Mouse (Mus musculus): ENCODE results near the gene Slc22a13. TPM values are rescaled to one million over a fixed set of nuclear protein-coding genes. Genes with fewer than 3 reads are reported as not detected.

The Slc22a13 gene
- polyA plus RNA-seq, 1 experiment, result 0.06 TPM

DNA sequence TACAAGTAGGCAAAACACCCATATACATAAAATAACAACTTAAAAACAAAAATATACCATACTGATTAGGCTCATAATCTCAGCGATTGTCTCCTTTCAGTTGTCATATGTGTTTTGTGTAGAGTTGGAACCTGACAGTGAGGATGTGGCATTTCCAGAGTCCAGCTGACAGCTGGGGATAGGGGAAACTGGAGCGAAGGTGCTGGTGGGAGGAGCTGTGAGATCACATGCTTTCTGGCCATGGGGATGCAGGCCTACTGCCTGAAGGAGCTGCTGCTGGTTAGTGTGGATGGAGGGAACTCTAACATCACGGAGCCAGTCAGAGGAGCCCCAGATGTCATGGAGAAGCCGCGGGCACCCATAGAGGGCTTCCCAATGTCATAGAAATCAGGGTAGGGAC lies 3.1 kb downstream of the Slc22a13 start:
- WGBS, result 87% methylated on average over 5 of the region's 5 CpGs
- no peak for DNase-seq
- no peak for TF ChIP-seq POLR2A (IDR thresholded peaks at IDR 0.05; ENCODE audit: borderline replicate concordance, extremely low read depth, low read depth, low read length)
- TF ChIP-seq CTCF (IDR thresholded peaks at IDR 0.05; ENCODE audit: insufficient read depth, low read length), result no peak
- H3K4me3 ChIP-seq (replicated peaks; ENCODE audit: extremely low read depth, low read depth, low read length), result no peak overlapping the region
- H3K4me1 ChIP-seq (ENCODE audit: control insufficient read depth, insufficient read depth, low read length), result no peaks in the 10 kb centered on the region

GRCm38 (mm10) chr9:119203617-119204016 lies 5.3 kb downstream of the Slc22a13 start:
- 95% methylated on average over 9 of the region's 9 CpGs for WGBS
- Histone ChIP-seq H3K4me1 (ENCODE audit: control insufficient read depth, insufficient read depth, low read length) (no peaks in the 10 kb centered on the region), H3K4me3 (replicated peaks; ENCODE audit: extremely low read depth, low read depth, low read length) (no peak overlapping the region)
- TF ChIP-seq CTCF (IDR thresholded peaks at IDR 0.05; ENCODE audit: insufficient read depth, low read length) (no peak), POLR2A (IDR thresholded peaks at IDR 0.05; ENCODE audit: borderline replicate concordance, extremely low read depth, low read depth, low read length) (no peak)
- no peak for DNase-seq

DNA sequence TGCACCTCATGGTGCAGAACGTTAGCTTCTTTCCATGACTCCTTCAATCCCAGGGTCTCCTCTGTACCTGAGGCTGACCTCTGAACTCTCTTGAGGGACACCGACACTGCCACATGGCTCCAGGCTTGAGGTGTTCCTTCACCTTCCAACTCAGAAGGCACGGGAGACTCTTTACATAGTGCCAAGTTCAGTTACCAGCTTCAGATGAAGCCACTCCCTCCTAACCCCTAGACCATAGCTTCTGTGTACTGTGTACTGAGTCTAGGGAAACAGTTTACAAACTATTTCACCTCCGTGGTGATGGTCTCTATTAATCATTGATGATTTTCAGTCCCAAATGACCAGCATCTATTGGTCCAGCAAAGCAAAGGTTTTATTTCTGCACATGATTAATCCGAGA lies 7.2 kb downstream of the Slc22a13 start:
- no peak for TF ChIP-seq POLR2A (IDR thresholded peaks at IDR 0.05; ENCODE audit: borderline replicate concordance, extremely low read depth, low read depth, low read length)
- H3K4me1 ChIP-seq (ENCODE audit: control insufficient read depth, insufficient read depth, low read length), result no peaks in the 10 kb centered on the region
- 80% methylated on average over 5 of the region's 5 CpGs for WGBS
- no peak for DNase-seq
- no peak overlapping the region for H3K4me3 ChIP-seq (replicated peaks; ENCODE audit: extremely low read depth, low read depth, low read length)

- H3K4me3 ChIP-seq (replicated peaks; ENCODE audit: extremely low read depth, low read depth, low read length), result no peak overlapping the region
- H3K4me1 ChIP-seq (ENCODE audit: control insufficient read depth, insufficient read depth, low read length), result no peaks in the 10 kb centered on the region
- TF ChIP-seq POLR2A (IDR thresholded peaks at IDR 0.05; ENCODE audit: borderline replicate concordance, extremely low read depth, low read depth, low read length) (no peak), CTCF (IDR thresholded peaks at IDR 0.05; ENCODE audit: insufficient read depth, low read length) (no peak)
- WGBS, result 59% methylated on average over 10 of the region's 10 CpGs
- no peak for DNase-seq
Measured at GRCm38 (mm10) chr9:119199151-119199861, 9.6 kb downstream of the Slc22a13 start.

DNA sequence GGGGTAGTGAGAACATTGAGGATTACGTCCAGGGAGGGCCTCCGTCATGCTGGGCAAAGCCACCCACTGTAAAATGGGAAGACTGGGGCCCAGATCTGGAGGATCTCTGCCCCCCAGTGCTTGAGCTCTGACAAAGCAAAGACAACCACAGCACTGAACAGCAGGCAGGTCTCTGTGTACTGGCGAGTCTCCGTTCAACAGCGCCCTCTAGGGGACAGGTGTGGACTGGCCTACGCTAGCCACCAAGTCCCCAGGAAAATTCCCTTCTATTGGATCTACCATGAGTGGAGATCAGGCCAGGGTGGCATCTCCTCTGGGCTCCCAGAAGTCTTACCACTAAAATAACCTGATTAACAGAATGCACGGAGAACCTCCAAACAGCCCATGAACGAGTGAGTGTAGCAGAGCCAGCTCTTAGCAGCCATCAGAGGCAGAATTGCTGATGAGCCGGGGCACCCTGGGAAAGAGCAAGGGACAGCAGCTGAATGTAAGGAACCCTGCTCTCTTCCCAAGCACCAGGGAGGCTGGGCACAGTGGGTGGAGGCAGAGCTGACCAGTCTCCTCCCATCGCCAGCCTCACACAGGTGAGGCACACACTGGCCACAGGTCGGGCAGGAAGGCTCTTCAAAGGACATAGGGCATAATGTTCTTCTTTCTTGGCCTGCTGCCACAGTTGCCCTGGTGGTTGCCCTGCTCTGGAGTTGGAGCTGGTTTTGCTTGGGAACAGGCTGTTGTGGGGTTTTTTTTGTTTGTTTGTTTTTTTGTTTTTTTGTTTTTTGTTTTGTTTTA lies 16.5 kb downstream of the Slc22a13 start:
- H3K4me3 ChIP-seq (replicated peaks; ENCODE audit: extremely low read depth, low read depth, low read length), result no peak overlapping the region
- peak; percentile 81 for TF ChIP-seq CTCF (IDR thresholded peaks at IDR 0.05; ENCODE audit: insufficient read depth, low read length)
- TF ChIP-seq POLR2A (IDR thresholded peaks at IDR 0.05; ENCODE audit: borderline replicate concordance, extremely low read depth, low read depth, low read length), result no peak
- peak; percentile 57 for DNase-seq
- no peaks in the 10 kb centered on the region for H3K4me1 ChIP-seq (ENCODE audit: control insufficient read depth, insufficient read depth, low read length)
- WGBS, result 36% methylated on average over 11 of the region's 11 CpGs

GRCm38 (mm10) chr9:119181241-119181728 lies 27.6 kb downstream of the Slc22a13 start:
- Histone ChIP-seq H3K4me1 (ENCODE audit: control insufficient read depth, insufficient read depth, low read length) (peaks cover 3% of the 10 kb centered on the region; the same call in 1 of the 2 replicates), H3K4me3 (replicated peaks; ENCODE audit: extremely low read depth, low read depth, low read length) (no peak overlapping the region)
- DNase-seq, result peak; percentile 28
- TF ChIP-seq POLR2A (IDR thresholded peaks at IDR 0.05; ENCODE audit: borderline replicate concordance, extremely low read depth, low read depth, low read length) (no peak), CTCF (IDR thresholded peaks at IDR 0.05; ENCODE audit: insufficient read depth, low read length) (no peak)
- WGBS, result 12% methylated on average over 3 of the region's 3 CpGs

- peaks cover 3% of the 10 kb centered on the region; the same call in 1 of the 2 replicates for H3K4me1 ChIP-seq (ENCODE audit: control insufficient read depth, insufficient read depth, low read length)
- H3K4me3 ChIP-seq (replicated peaks; ENCODE audit: extremely low read depth, low read depth, low read length), result no peak overlapping the region
- 92% methylated on average over 11 of the region's 11 CpGs for WGBS
- DNase-seq, result no peak
- TF ChIP-seq CTCF (IDR thresholded peaks at IDR 0.05; ENCODE audit: insufficient read depth, low read length) (no peak), POLR2A (IDR thresholded peaks at IDR 0.05; ENCODE audit: borderline replicate concordance, extremely low read depth, low read depth, low read length) (no peak)
Measured at GRCm38 (mm10) chr9:119179292-119179691, 29.6 kb downstream of the Slc22a13 start.

DNA sequence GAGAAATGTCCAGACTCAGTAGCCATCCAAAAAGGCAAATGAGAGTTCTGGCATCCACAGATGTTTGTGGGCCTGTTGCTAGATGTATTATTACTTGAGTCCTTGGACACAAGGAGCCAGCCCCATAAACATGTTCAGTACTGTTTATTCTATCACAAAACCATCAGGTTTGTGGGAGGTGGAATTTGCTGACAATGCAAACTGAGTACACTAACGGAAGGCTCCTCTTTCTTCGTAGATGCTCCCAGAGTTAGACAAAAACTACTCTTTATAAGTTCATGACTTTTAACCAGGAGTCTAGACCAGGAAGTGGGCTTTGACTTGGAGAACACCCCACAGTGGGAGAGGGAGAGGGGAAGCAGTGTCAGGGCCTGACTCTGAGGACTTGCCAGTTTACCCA lies 41.3 kb downstream of the Slc22a13 start:
- no peak for DNase-seq
- TF ChIP-seq POLR2A (IDR thresholded peaks at IDR 0.05; ENCODE audit: borderline replicate concordance, extremely low read depth, low read depth, low read length) (no peak), CTCF (IDR thresholded peaks at IDR 0.05; ENCODE audit: insufficient read depth, low read length) (no peak)
- 85% methylated on average over 2 of the region's 2 CpGs for WGBS
- Histone ChIP-seq H3K4me3 (replicated peaks; ENCODE audit: extremely low read depth, low read depth, low read length) (no peak overlapping the region), H3K4me1 (ENCODE audit: control insufficient read depth, insufficient read depth, low read length) (no peaks in the 10 kb centered on the region)

GRCm38 (mm10) chr9:119165548-119165947 lies 43.4 kb downstream of the Slc22a13 start:
- H3K4me1 ChIP-seq (ENCODE audit: control insufficient read depth, insufficient read depth, low read length), result no peaks in the 10 kb centered on the region
- no peak for DNase-seq
- no peak overlapping the region for H3K4me3 ChIP-seq (replicated peaks; ENCODE audit: extremely low read depth, low read depth, low read length)
- WGBS, result 82% methylated on average over 6 of the region's 6 CpGs
- no peak for TF ChIP-seq POLR2A (IDR thresholded peaks at IDR 0.05; ENCODE audit: borderline replicate concordance, extremely low read depth, low read depth, low read length)
- TF ChIP-seq CTCF (IDR thresholded peaks at IDR 0.05; ENCODE audit: insufficient read depth, low read length), result no peak
